Mouse (Mus musculus) neural tube, embryonic 13.5 days (tissue): Measurements from ENCODE around the gene Gm3336. TPM values are rescaled to one million over a fixed set of nuclear protein-coding genes. Genes with fewer than 3 reads are reported as not detected.
A peak's percentile ranks its signal among the peaks of the same experiment; 100 is the strongest.

Experiments used
- ATAC-seq: fragments of 200-750 bp; cut with Nextera tagmentation; 2 replicates; pipeline ENCODE4 v1.8.0; 2017; ENCODE audit warnings: low read depth, mild to moderate bottlenecking, moderate TSS enrichment, moderate library complexity
- H3K27ac ChIP-seq: fragments of 300-500 bp; sonication (generic); replicated peaks from 2 replicates; pipeline ENCODE4 v1.5.1; 2015; ENCODE audit warnings: moderate library complexity, mild to moderate bottlenecking, inconsistent platforms
- H3K27me3 ChIP-seq: fragments of 300-500 bp; sonication (generic); 2 replicates; pipeline ENCODE4 v1.6.1; 2015; ENCODE audit warnings: mild to moderate bottlenecking, inconsistent platforms
- H3K36me3 ChIP-seq: fragments of 300-500 bp; sonication (generic); 2 replicates; pipeline ENCODE4 v1.6.1; 2015; ENCODE audit warnings: mild to moderate bottlenecking, inconsistent platforms
- H3K4me1 ChIP-seq: fragments of 300-500 bp; sonication (generic); replicated peaks from 2 replicates; pipeline ENCODE4 v1.6.1; 2015; ENCODE audit warnings: inconsistent platforms
- H3K4me2 ChIP-seq: fragments of 300-500 bp; sonication (generic); 2 replicates; pipeline ENCODE4 v1.6.1; 2015; ENCODE audit warnings: inconsistent platforms, mild to moderate bottlenecking, moderate library complexity
- H3K4me3 ChIP-seq: fragments of 300-500 bp; sonication (generic); 2 replicates; pipeline ENCODE4 v1.5.1; 2015; ENCODE audit warnings: mild to moderate bottlenecking, inconsistent platforms
- H3K9ac ChIP-seq: fragments of 300-500 bp; sonication (generic); 2 replicates; pipeline ENCODE4 v1.6.1; 2015; ENCODE audit warnings: moderate library complexity, mild to moderate bottlenecking, inconsistent platforms
- H3K9me3 ChIP-seq: fragments of 300-500 bp; sonication (generic); 2 replicates; pipeline ENCODE4 v1.6.1; 2016; ENCODE audit warnings: inconsistent platforms
- WGBS: fragments of 180-500 bp; shearing (Covaris S2); methylation state at CpG from one replicate; pipeline ENCODE4 v1.1.7; 2015; 5-methylcytosine and 5-hydroxymethylcytosine counted together
- polyA plus RNA-seq: library from polyadenylated mRNA; unstranded; fragments of >200 nt; fragmentation: Nextera tagmentation; extraction: Ambion mirVana; gene quantifications from 2 replicates; pipeline ENCODE4 v1.2.1, GENCODE M21; 2015

Gene Gm3336
- polyA plus RNA-seq, 1 experiment from 2014 or later = not detected

DNA sequence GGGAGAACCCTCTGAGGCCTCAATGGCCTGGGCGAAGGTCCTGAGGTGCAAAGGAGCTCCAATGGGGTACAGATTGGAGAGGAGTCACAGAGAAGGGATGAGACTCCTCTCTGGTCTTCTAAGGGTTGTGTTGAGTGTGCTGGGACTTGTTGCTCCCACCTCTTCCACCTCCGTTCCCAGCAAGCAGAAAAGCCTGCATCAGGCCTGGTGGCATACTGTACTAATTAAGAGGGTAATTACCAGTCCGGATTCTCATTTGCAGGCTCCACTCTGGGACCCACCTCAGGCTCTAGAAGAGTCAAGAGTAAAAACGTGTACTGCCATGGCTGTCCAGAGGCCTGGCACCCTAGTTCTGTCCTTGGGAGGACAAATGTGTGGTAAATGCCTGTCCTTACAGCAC, 21.4 kb upstream of the Gm3336 start:
- H3K4me3 ChIP-seq = peak overlapping the region; percentile 23
- H3K4me1 ChIP-seq = peaks cover 55% of the 10 kb centered on the region
- H3K27me3 ChIP-seq = no peaks in the 10 kb centered on the region
- H3K9me3 ChIP-seq = no peaks in the 10 kb centered on the region
- 37% methylated on average over 4 of the region's 4 CpGs for WGBS
- H3K9ac ChIP-seq = peak overlapping the region; percentile 62
- peak overlapping the region; percentile 99 for H3K27ac ChIP-seq
- peak overlapping the region; percentile 60 for H3K4me2 ChIP-seq
- H3K36me3 ChIP-seq = 0 out of 2 replicates have a peak, but pooled peaks cover under 1% of the 10 kb centered on the region
- ATAC-seq = no peak

- peak overlapping the region; percentile 60 for H3K4me2 ChIP-seq
- no peaks in the 10 kb centered on the region for H3K27me3 ChIP-seq
- 76% methylated on average over 12 of the region's 12 CpGs for WGBS
- H3K4me1 ChIP-seq = peaks cover 55% of the 10 kb centered on the region
- H3K27ac ChIP-seq = peak overlapping the region; percentile 99
- H3K36me3 ChIP-seq = 0 out of 2 replicates have a peak, but pooled peaks cover 7% of the 10 kb centered on the region
- peak overlapping the region; percentile 97 for H3K4me3 ChIP-seq
- no peaks in the 10 kb centered on the region for H3K9me3 ChIP-seq
- no peak for ATAC-seq
- peak overlapping the region; percentile 66 for H3K9ac ChIP-seq
Measured at GRCm38 (mm10) chr8:70697366-70698250, 20.7 kb upstream of the Gm3336 start.

- Histone ChIP-seq H3K36me3 (peaks cover 16% of the 10 kb centered on the region), H3K9me3 (no peaks in the 10 kb centered on the region), H3K27ac (peak within 1 kb of the TSS; percentile 99), H3K27me3 (no peaks in the 10 kb centered on the region), H3K9ac (peak within 1 kb of the TSS; percentile 100), H3K4me2 (peak within 1 kb of the TSS; percentile 89), H3K4me1 (peaks cover 63% of the 10 kb centered on the region), H3K4me3 (peak within 1 kb of the TSS; percentile 97)
- under 1% methylated on average over 69 of the region's 69 CpGs for WGBS
- peak; percentile 88 for ATAC-seq
Measured at GRCm38 (mm10) chr8:70698310-70699109, 19.8 kb upstream of the Gm3336 start, which contains the start of gene Jund. Jund (plus strand) TSS chr8:70698949.

DNA sequence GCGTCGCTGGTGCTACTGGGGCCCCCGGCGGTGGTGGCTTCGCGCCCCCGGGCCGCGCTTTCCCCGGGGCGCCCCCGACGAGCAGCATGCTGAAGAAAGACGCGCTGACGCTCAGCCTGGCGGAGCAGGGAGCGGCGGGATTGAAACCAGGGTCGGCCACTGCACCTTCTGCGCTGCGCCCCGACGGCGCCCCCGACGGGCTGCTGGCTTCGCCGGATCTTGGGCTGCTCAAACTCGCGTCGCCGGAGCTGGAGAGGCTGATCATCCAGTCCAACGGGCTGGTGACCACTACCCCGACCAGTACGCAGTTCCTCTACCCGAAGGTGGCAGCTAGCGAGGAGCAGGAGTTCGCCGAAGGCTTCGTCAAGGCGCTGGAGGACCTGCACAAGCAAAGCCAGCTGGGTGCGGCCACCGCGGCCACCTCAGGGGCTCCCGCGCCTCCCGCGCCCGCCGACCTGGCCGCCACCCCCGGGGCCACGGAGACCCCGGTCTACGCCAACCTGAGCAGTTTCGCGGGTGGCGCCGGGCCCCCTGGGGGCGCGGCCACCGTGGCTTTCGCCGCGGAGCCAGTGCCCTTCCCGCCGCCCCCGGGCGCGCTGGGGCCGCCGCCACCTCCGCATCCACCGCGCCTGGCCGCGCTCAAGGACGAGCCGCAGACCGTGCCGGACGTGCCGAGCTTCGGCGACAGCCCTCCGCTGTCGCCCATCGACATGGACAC, 19.1 kb upstream of the Gm3336 start:
- Histone ChIP-seq H3K4me1 (peaks cover 71% of the 10 kb centered on the region), H3K36me3 (peaks cover 23% of the 10 kb centered on the region), H3K27me3 (no peaks in the 10 kb centered on the region), H3K9ac (peak overlapping the region; percentile 100), H3K9me3 (no peaks in the 10 kb centered on the region), H3K4me3 (peak overlapping the region; percentile 97), H3K27ac (peak overlapping the region; percentile 99), H3K4me2 (peak overlapping the region; percentile 89)
- peak; percentile 25 for ATAC-seq
- under 1% methylated on average over 89 of the region's 89 CpGs for WGBS

DNA sequence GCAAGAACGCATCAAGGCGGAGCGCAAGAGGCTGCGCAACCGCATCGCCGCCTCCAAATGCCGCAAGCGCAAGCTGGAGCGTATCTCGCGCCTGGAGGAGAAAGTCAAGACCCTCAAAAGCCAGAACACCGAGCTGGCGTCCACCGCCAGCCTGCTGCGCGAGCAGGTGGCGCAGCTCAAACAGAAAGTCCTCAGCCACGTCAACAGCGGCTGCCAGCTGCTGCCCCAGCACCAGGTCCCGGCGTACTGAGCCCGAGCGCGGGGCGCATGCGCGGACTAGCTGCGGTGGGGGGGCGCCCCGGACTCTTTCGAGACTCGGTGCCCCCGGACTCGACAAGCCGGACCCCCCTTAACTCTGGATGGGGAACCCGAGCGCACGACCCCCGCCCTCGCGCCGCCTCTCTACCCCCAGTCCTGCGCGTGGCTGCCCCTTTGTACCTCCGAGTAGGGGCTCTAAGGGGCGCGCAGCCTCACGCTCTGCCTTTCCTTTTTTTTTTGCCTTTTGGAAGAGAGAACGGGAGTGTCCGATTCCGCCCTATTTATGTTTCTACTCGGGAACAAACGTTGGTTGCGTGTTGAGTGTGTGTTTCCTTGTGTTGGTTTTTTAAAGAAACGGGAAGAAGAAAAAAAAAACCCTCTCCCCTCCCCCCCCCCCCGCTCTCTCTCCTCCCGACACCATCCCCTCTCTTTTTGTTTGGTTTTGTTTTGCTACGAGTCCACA, 18.3 kb upstream of the Gm3336 start:
- Histone ChIP-seq H3K9ac (peak overlapping the region; percentile 100), H3K4me2 (peak overlapping the region; percentile 89), H3K36me3 (peaks cover 24% of the 10 kb centered on the region), H3K27me3 (no peaks in the 10 kb centered on the region), H3K4me3 (peak overlapping the region; percentile 97), H3K4me1 (peaks cover 70% of the 10 kb centered on the region), H3K9me3 (no peaks in the 10 kb centered on the region), H3K27ac (peak overlapping the region; percentile 99)
- 0 out of 2 replicates have a peak, but pooled peaks have one; percentile 4 for ATAC-seq
- 1% methylated on average over 58 of the region's 59 CpGs for WGBS

GRCm38 (mm10) chr8:70700555-70700922, 17.8 kb upstream of the Gm3336 start:
- H3K4me1 ChIP-seq = peaks cover 65% of the 10 kb centered on the region
- no peaks in the 10 kb centered on the region for H3K27me3 ChIP-seq
- peak overlapping the region; percentile 100 for H3K9ac ChIP-seq
- H3K4me3 ChIP-seq = peak overlapping the region; percentile 97
- H3K4me2 ChIP-seq = peak overlapping the region; percentile 89
- H3K27ac ChIP-seq = peak overlapping the region; percentile 99
- H3K9me3 ChIP-seq = no peaks in the 10 kb centered on the region
- ATAC-seq = peak; percentile 25
- peaks cover 24% of the 10 kb centered on the region for H3K36me3 ChIP-seq
- WGBS = 0% methylated on average over 19 of the region's 20 CpGs

DNA sequence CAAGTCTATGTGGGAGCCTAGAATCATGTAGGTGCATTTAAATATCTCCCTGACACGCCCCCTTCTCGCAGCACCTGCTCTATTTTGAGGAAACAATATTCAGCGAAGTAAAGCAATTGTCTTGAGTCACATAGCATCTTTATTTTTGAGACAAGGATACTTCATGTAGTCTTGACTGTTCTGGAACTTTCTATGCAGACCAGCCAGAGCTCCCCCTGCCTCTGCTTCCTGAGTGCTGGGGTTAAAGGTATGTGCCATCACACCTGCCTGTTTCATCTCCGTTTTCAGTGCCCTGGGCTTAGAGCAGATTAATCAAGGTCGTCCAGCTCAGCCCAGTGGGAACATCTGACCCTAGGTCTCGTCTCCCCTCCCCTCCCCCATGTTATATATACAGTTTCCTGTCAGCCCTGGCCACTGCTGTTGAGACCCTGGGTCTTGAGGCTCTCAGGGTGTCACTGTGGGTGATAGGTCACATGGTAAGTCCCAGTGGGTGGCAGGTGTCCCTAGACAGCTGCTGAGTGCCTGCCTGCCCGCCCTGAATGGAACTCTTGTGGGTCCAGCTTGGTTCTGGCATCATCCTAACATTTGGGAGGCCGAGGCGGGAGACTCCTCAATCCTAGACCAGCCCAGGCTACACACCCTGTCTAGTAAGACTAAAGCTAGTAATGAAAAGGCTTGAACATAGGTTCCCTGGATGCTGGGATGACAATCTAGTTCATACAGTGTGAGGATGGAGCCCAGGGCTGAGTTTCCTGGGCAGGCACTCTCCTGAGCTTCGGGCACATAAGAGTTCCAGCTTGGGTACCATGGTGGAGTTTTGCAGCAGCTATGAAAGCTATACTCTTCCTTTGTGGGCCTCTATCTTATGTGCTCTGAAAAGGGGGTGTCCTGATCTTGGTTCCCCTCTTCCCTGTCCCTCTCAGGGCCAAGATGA, 17.0 kb upstream of the Gm3336 start:
- WGBS = 53% methylated on average over 10 of the region's 10 CpGs
- peaks cover 57% of the 10 kb centered on the region for H3K4me1 ChIP-seq

DNA sequence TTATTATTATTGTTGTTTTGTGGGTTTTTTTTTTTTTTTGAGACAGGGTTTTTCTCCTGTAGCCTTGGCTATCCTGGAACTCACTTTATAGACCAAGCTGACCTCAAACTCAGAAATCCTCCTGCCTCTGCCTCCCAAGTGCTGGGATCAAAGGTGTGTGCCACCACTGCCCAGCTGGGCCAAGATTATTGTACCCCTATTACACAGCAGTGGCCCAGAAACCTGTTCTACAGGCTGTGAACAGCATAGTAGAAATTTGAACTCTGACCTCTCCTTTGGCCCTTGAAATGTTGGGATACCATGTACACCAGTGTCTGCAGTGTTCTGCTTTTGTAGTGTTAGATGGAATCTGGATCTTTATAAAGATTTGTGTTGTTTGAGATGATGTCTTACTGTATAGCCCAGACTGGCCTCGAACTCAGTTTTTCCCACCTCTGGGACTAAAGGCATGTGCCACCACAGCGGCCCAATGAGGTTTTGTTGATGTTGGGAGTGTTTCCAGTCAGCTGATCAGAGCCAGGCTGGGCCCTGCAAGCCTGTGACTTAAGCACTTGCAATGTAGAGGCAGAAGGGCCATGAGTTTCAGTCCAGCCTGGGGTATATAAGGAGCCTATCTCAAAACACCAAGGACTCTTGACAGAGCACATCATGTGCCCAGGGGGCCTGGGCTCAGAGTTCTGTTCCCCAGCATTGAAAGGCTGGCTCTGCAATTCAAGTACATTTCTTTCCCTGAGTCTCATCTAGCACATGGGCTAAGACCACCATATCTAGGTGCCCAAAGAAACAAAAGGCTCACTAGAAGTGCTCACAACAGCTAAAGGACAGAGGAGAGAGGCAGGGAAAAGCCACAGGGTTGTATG, 16.1 kb upstream of the Gm3336 start:
- H3K27ac ChIP-seq = 0 out of 2 replicates have a peak overlapping the region, but pooled peaks have one; percentile 24
- H3K27me3 ChIP-seq = no peaks in the 10 kb centered on the region
- no peak for ATAC-seq
- H3K36me3 ChIP-seq = peaks cover 24% of the 10 kb centered on the region
- H3K9me3 ChIP-seq = no peaks in the 10 kb centered on the region
- H3K4me1 ChIP-seq = peaks cover 48% of the 10 kb centered on the region
- peak overlapping the region; percentile 100 for H3K9ac ChIP-seq
- H3K4me3 ChIP-seq = peak overlapping the region; percentile 97
- H3K4me2 ChIP-seq = peak overlapping the region; percentile 89
- 86% methylated on average over 2 of the region's 2 CpGs for WGBS

More for the DNA sequence above, 17.0 kb upstream of the Gm3336 start:
- H3K9me3 ChIP-seq = no peaks in the 10 kb centered on the region
- peak overlapping the region; percentile 99 for H3K27ac ChIP-seq
- peak overlapping the region; percentile 100 for H3K9ac ChIP-seq
- H3K4me3 ChIP-seq = peak overlapping the region; percentile 97
- H3K27me3 ChIP-seq = no peaks in the 10 kb centered on the region
- H3K4me2 ChIP-seq = peak overlapping the region; percentile 89
- H3K36me3 ChIP-seq = peaks cover 24% of the 10 kb centered on the region
- no peak for ATAC-seq

- no peak for ATAC-seq
- WGBS = 87% methylated on average over 3 of the region's 3 CpGs
Measured at GRCm38 (mm10) chr8:70702842-70703182, 15.5 kb upstream of the Gm3336 start.

More at GRCm38 (mm10) chr8:70702842-70703182, 15.5 kb upstream of the Gm3336 start:
- H3K4me2 ChIP-seq = peak overlapping the region; percentile 89
- H3K9me3 ChIP-seq = no peaks in the 10 kb centered on the region
- peak overlapping the region; percentile 100 for H3K9ac ChIP-seq
- H3K36me3 ChIP-seq = peaks cover 24% of the 10 kb centered on the region
- H3K27ac ChIP-seq = 0 out of 2 replicates have a peak overlapping the region, but pooled peaks have one; percentile 24
- H3K4me1 ChIP-seq = peaks cover 42% of the 10 kb centered on the region
- peak overlapping the region; percentile 97; the same call in 1 of the 2 replicates for H3K4me3 ChIP-seq
- no peaks in the 10 kb centered on the region for H3K27me3 ChIP-seq
